Mouse (Mus musculus): ENCODE results near the gene Gm49387.

The Gm49387 gene

GRCm38 (mm10) chr14:31519165-31519564 is 121.5 kb downstream of the Gm49387 start:
- DNase-seq, result peak; percentile 64

- no peak for DNase-seq
Measured at GRCm38 (mm10) chr14:31515895-31516294, 124.8 kb downstream of the Gm49387 start.

DNA sequence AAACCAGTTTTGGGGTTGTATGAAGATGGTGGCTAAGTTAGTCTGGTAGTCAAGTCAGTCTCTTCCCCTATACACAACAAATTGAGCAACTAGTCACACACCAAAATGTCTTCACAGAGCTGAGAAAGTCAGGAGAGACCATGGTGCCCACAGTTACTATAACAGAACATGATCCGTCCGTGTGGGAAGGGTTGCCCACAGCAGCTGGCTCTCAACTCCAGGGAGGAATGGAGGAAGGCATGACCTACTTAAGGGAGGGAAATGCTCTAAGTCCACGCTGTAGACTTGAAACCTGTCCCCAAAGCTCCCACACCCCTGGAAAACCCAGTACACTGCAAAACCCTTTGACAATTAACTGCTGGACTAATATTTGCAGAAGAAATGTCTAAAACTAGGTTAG is 130.4 kb downstream of the Gm49387 start:
- no peak for DNase-seq

DNA sequence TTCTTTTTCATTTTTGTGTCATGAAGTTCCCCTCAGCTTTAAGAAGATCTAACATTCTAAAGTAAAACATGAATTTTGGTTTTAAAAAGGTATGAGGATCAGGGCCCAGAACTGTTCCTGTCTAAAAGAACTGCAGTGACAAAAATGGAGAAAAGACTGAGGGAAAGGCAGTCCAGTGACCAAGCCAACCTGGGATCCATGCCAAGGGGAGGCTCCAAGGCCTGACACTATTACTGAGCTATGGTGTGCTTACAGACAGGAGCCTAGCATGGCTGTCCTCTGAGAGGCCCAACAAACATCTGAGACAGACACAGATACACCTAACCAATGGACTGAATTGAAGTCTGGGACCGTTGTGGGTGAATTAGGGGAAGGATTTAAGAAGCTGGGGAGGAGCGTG is 130.8 kb downstream of the Gm49387 start:
- DNase-seq, result peak; percentile 45

DNA sequence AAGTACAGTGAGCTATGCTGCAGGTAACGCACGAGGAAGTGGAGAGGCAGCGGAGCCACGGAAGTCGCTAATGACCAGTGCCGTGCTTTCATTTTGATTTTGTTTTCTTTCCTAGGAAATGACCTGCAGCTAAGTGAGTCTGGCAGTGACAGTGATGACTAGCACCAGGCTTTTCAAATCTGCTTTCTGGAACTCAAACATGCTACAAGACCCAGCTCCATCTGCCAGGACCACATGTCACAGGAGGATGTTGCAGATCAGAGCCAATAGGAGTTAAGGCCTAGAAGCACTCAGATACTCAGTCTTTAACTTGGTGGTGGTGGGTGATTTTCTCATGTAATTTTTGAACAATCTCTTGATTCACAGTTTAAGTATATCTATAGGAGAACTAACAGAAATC is 134.2 kb downstream of the Gm49387 start:
- DNase-seq, result no peak

GRCm38 (mm10) chr14:31503406-31503805 is 137.3 kb downstream of the Gm49387 start:
- DNase-seq, result no peak

Measured in kidney, postnatal 10 days (tissue).